ENCODE assay signal across 12 mouse cellular contexts in genomic region chr17:7151446-7152100, GRCm38 (mm10).
"Had no signal": no experiment of that assay in that cellular context is flagged by ENCODE, and none has a peak within 500 bp of the region (broad histone marks: within the 10 kb centered on the region; RNA-seq: fewer than 3 reads in every experiment).

No protein-coding gene starts in this region.

- H3K27ac ChIP-seq: liver, embryonic 12.5 days; neural tube, embryonic 15.5 days had no signal

- ATAC-seq: liver, embryonic 12.5 days had no signal

- H3K36me3 ChIP-seq: liver, embryonic 12.5 days; neural tube, embryonic 15.5 days had no signal

- H3K9ac ChIP-seq: liver, embryonic 12.5 days; lung, embryonic 14.5 days; neural tube, embryonic 15.5 days had no signal

- DNase-seq: kidney, postnatal 10 days; kidney, postnatal 4 days; lung, embryonic 14.5 days; lung, postnatal 10 days; lung, postnatal 4 days; right cerebral cortex, adult 18-20 months; right cerebral cortex, postnatal 25 days; thymus, postnatal 36 days had no signal

- H3K27me3 ChIP-seq: neural tube, embryonic 15.5 days had no signal

- H3K9me3 ChIP-seq: liver, embryonic 12.5 days; neural tube, embryonic 15.5 days had no signal

- H3K4me2 ChIP-seq: liver, embryonic 12.5 days; lung, embryonic 14.5 days; midbrain, embryonic 11.5 days; neural tube, embryonic 15.5 days had no signal

- H3K4me3 ChIP-seq: liver, embryonic 12.5 days; myocyte; neural tube, embryonic 15.5 days had no signal
